Mouse (Mus musculus) forebrain, embryonic 10.5 days (tissue): ENCODE results near the gene Syce2. TPM values are rescaled to one million over a fixed set of nuclear protein-coding genes. Genes with fewer than 3 reads are reported as not detected.
"Not testable (repeated sequence)": the region's sequence is repeated elsewhere in the genome, so short reads cannot be mapped to it uniquely, and the experiment has no call there.

Experiments used
- DNase-seq: peaks from one replicate; pipeline ENCODE4 v3.0.0-alpha.2; 2017; ENCODE audit warnings: low spot score; ENCODE audit errors: extremely low spot score
- H3K27ac ChIP-seq: fragments of 300-500 bp; sonication (generic); 2 replicates; pipeline ENCODE4 v1.5.1; 2016; ENCODE audit warnings: mild to moderate bottlenecking
- H3K27me3 ChIP-seq: fragments of 300-500 bp; sonication (generic); 2 replicates; pipeline ENCODE4 v1.6.1; 2016; ENCODE audit warnings: mild to moderate bottlenecking; ENCODE audit not compliant: poor library complexity, severe bottlenecking
- H3K36me3 ChIP-seq: fragments of 300-500 bp; sonication (generic); replicated peaks from 2 replicates; pipeline ENCODE4 v1.6.1; 2016; ENCODE audit warnings: mild to moderate bottlenecking, moderate library complexity
- H3K4me1 ChIP-seq: fragments of 300-500 bp; sonication (generic); 2 replicates; pipeline ENCODE4 v1.6.1; 2016
- H3K4me3 ChIP-seq: fragments of 300-500 bp; sonication (generic); 2 replicates; pipeline ENCODE4 v1.5.1; 2016; ENCODE audit warnings: mild to moderate bottlenecking, moderate library complexity
- H3K9me3 ChIP-seq: fragments of 300-500 bp; sonication (generic); 2 replicates; pipeline ENCODE4 v1.6.1; 2016; ENCODE audit warnings: mild to moderate bottlenecking, moderate library complexity
- WGBS: fragments of 180-500 bp; shearing (Covaris S2); methylation state at CpG from one replicate; pipeline ENCODE4 v1.1.7; 2016; 5-methylcytosine and 5-hydroxymethylcytosine counted together
- polyA plus RNA-seq: library from polyadenylated mRNA; unstranded; fragments of >200 nt; fragmentation: Nextera tagmentation; extraction: Ambion mirVana; gene quantifications from 2 replicates; pipeline ENCODE4 v1.2.1, GENCODE M21; 2016

Gene Syce2
- polyA plus RNA-seq, 1 experiment from 2014 or later = 92.7 TPM

GRCm38 (mm10) chr8:84893709-84894134 is 21.8 kb downstream of the Syce2 start, which contains the start of gene Gcdh:
TSS of gene Gcdh (minus strand) at chr8:84893921.
- Histone ChIP-seq H3K4me3 (peak within 1 kb of the TSS; percentile 84), H3K36me3 (peaks cover 32% of the 10 kb centered on the region), H3K27ac (peak within 1 kb of the TSS; percentile 86), H3K27me3 (no peaks in the 10 kb centered on the region), H3K9me3 (no peaks in the 10 kb centered on the region), H3K4me1 (peaks cover 26% of the 10 kb centered on the region)
- WGBS = 0% methylated on average over 11 of the region's 11 CpGs
- peak; percentile 89 for DNase-seq

- peaks cover 14% of the 10 kb centered on the region for H3K36me3 ChIP-seq
- H3K27ac ChIP-seq = no peak overlapping the region
- no peaks in the 10 kb centered on the region for H3K9me3 ChIP-seq
- DNase-seq = no peak
- H3K4me3 ChIP-seq = no peak overlapping the region
- peaks cover 26% of the 10 kb centered on the region for H3K4me1 ChIP-seq
- WGBS = 92% methylated on average over 5 of the region's 5 CpGs
- peaks cover 13% of the 10 kb centered on the region for H3K27me3 ChIP-seq
Measured at GRCm38 (mm10) chr8:84895963-84896362, 24.1 kb downstream of the Syce2 start.

DNA sequence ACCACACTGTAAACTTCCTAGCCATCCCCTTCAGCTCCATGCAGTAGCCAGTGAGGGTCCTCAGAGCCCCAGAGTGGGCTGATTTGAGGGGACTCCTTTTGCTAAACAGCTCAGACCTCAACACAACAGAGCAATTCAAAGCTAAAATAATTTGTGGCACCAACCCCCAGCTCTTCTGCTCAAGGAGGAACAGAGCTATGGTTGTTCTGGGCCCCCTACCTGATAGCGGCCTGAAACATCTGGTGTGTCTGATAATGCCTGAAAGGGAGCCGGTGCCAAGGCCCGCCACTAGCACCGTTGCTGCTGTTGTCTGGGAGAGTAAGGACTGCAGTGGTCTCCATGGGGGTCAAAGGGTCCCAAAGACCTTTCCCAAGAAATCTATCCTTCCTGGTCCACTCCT is 29.2 kb downstream of the Syce2 start:
- H3K36me3 ChIP-seq = no peaks in the 10 kb centered on the region
- peak overlapping the region; percentile 58 for H3K27ac ChIP-seq
- no peaks in the 10 kb centered on the region for H3K9me3 ChIP-seq
- peaks cover 21% of the 10 kb centered on the region for H3K4me1 ChIP-seq
- peaks cover 52% of the 10 kb centered on the region for H3K27me3 ChIP-seq
- peak overlapping the region; percentile 2; the same call in 1 of the 2 replicates for H3K4me3 ChIP-seq
- DNase-seq = no peak
- WGBS = 74% methylated on average over 4 of the region's 4 CpGs

DNA sequence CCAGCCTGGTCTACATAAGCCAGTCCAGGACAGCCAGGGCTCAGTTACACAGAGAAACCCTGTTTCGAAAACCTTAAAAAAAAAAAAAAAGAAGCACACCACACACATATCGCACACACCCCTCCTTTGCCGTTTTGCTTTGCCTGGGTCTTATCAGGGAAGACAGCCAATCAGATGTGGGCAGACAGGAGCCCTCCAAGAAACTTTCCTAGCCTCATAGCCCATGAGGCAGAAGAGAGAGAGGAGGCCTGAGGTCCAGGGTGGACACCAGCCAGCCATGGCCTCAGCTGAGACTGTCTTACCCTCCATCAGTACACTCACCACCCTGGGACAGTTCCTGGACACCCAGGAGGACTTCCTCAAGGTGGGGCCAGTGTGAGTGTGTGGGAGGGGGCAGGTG is 29.8 kb downstream of the Syce2 start, which contains the start of gene Klf1:
Klf1 (plus strand) TSS at position 177 of the 400 bp plus-strand sequence.
- Histone ChIP-seq H3K4me3 (peak within 1 kb of the TSS; percentile 69), H3K27me3 (peaks cover 52% of the 10 kb centered on the region), H3K36me3 (no peaks in the 10 kb centered on the region), H3K4me1 (peaks cover 21% of the 10 kb centered on the region), H3K9me3 (no peaks in the 10 kb centered on the region), H3K27ac (peak within 1 kb of the TSS; percentile 90)
- DNase-seq = no peak
- WGBS = 76% methylated on average over 3 of the region's 3 CpGs

- H3K9me3 ChIP-seq = no peaks in the 10 kb centered on the region
- H3K27ac ChIP-seq = peak overlapping the region; percentile 90
- peak; percentile 42 for DNase-seq
- H3K4me3 ChIP-seq = peak overlapping the region; percentile 69
- 3% methylated on average over 24 of the region's 24 CpGs for WGBS
- H3K36me3 ChIP-seq = no peaks in the 10 kb centered on the region
- peaks cover 52% of the 10 kb centered on the region for H3K27me3 ChIP-seq
- H3K4me1 ChIP-seq = peaks cover 21% of the 10 kb centered on the region
Measured at GRCm38 (mm10) chr8:84902367-84902919, 30.5 kb downstream of the Syce2 start.

GRCm38 (mm10) chr8:84902920-84903661 is 31.2 kb downstream of the Syce2 start:
- DNase-seq = peak; percentile 90
- Histone ChIP-seq H3K36me3 (no peaks in the 10 kb centered on the region), H3K4me1 (peaks cover 22% of the 10 kb centered on the region), H3K4me3 (peak overlapping the region; percentile 69), H3K9me3 (no peaks in the 10 kb centered on the region), H3K27ac (peak overlapping the region; percentile 90), H3K27me3 (peaks cover 52% of the 10 kb centered on the region)
- WGBS = under 1% methylated on average over 68 of the region's 68 CpGs

DNA sequence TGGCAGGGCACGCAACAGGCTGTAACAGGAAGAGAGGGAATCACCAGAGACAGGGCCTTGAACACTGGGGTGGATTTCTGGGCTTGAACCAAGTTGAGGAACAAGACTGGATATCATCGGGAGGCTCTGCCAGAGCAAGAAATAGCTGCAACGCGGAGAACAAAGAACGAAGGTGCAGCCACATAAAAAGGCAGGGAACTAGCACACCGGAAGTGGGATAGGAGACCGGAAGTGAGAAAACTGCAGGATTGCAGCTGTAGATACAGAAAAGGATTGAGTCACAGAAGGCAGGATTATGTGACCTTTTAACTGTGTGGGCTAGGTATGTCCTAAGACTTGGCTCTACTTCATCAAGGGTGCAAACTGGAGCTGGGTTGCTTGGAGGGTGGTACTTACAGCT is 32.4 kb downstream of the Syce2 start:
- no peak for DNase-seq
- Histone ChIP-seq H3K4me3 (no peak overlapping the region), H3K27ac (no peak overlapping the region), H3K9me3 (no peaks in the 10 kb centered on the region), H3K4me1 (peaks cover 32% of the 10 kb centered on the region), H3K36me3 (no peaks in the 10 kb centered on the region), H3K27me3 (peaks cover 61% of the 10 kb centered on the region)
- 91% methylated on average over 7 of the region's 7 CpGs for WGBS

- Histone ChIP-seq H3K4me1 (peaks cover 35% of the 10 kb centered on the region), H3K36me3 (peaks cover 5% of the 10 kb centered on the region), H3K27me3 (peaks cover 64% of the 10 kb centered on the region), H3K9me3 (no peaks in the 10 kb centered on the region), H3K27ac (no peak overlapping the region), H3K4me3 (no peak overlapping the region)
- DNase-seq = no peak
- 95% methylated on average over 9 of the region's 9 CpGs for WGBS
Measured at GRCm38 (mm10) chr8:84907037-84907436, 35.1 kb downstream of the Syce2 start.

DNA sequence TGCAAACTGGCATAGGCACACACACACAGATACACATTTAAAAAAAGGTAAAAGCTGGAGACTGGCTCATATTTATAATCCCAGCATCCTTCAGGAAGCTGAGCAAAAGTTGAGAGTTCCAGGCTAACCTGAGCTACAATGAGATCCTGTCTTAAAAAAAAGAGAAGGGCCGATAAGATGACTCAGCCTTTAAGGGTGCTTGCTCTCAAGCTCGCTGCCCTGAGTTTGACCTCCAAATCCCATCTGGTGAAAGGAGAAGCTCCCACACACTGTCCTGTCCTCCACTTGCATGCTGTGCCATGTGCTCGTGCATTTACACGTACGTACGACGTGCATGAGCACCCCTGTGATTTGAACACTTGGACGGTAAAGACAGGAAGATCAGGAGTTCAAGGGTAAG is 35.6 kb downstream of the Syce2 start:
- H3K4me3 ChIP-seq = no peak overlapping the region
- H3K9me3 ChIP-seq = no peaks in the 10 kb centered on the region
- WGBS = 81% methylated on average over 8 of the region's 8 CpGs
- H3K27me3 ChIP-seq = peaks cover 64% of the 10 kb centered on the region
- H3K4me1 ChIP-seq = peaks cover 34% of the 10 kb centered on the region
- no peak overlapping the region for H3K27ac ChIP-seq
- no peak for DNase-seq
- H3K36me3 ChIP-seq = peaks cover 5% of the 10 kb centered on the region

GRCm38 (mm10) chr8:84907979-84908378 is 36.1 kb downstream of the Syce2 start:
- H3K36me3 ChIP-seq, H3K9me3 ChIP-seq, DNase-seq: not testable (repeated sequence)
- Histone ChIP-seq H3K27ac (peak overlapping the region; percentile 82; the same call in 1 of the 2 replicates), H3K27me3 (peaks cover 65% of the 10 kb centered on the region), H3K4me1 (peaks cover 34% of the 10 kb centered on the region), H3K4me3 (peak overlapping the region; percentile 59)
- WGBS = 28% methylated on average over 7 of the region's 7 CpGs

DNA sequence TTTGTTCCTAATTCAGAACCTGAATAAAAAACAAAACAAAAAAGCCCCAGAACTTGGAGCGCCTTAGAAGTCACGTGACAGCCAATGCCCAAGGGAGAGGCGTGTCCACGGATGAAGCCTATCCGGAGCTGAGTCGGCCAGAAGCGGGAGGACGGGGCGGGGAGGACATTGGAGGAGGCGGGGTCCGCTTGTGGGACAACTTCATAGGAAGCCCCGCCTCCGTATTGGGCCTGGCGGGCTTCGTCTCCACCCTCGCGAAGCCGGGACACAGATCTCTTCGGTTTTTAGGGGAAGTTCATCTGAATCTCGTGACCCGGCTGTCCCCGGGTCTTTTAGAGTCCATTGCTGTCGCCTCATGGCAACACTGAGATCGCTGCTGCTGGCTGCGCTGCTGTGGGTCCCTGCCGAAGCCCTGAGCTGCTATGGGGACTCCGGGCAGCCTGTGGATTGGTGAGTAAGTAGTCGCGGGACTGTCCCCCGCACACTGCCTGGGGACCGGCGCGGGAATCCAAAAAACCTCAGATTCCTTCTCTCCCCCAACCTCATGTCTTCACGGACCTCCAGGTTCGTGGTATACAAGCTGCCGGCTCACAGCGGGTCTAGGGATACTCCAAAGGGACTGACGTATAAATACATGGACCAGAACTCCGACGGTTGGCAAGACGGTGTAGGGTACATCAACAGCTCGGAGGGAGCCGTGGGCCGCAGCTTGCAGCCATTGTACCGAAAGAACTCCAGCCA is 36.7 kb downstream of the Syce2 start, which contains the start of gene Dnase2a:
Dnase2a (plus strand) TSS at position 140 of the 741 bp plus-strand sequence.
- WGBS = 2% methylated on average over 45 of the region's 45 CpGs
- peak; percentile 95 for DNase-seq
- H3K4me3 ChIP-seq = peak within 1 kb of the TSS; percentile 59
- no peaks in the 10 kb centered on the region for H3K9me3 ChIP-seq
- H3K27me3 ChIP-seq = peaks cover 69% of the 10 kb centered on the region
- peaks cover 34% of the 10 kb centered on the region for H3K4me1 ChIP-seq
- H3K36me3 ChIP-seq = peaks cover 5% of the 10 kb centered on the region
- peak within 1 kb of the TSS; percentile 82 for H3K27ac ChIP-seq

- peak overlapping the region; percentile 82 for H3K27ac ChIP-seq
- peaks cover 35% of the 10 kb centered on the region for H3K4me1 ChIP-seq
- peaks cover 71% of the 10 kb centered on the region for H3K27me3 ChIP-seq
- peaks cover 5% of the 10 kb centered on the region for H3K36me3 ChIP-seq
- WGBS = 51% methylated on average over 20 of the region's 20 CpGs
- H3K9me3 ChIP-seq = peaks cover 4% of the 10 kb centered on the region; the same call in 1 of the 2 replicates
- peak overlapping the region; percentile 59 for H3K4me3 ChIP-seq
- DNase-seq = no peak
Measured at GRCm38 (mm10) chr8:84909162-84909767, 37.4 kb downstream of the Syce2 start.
